Mouse (Mus musculus) kidney, adult 2 months (tissue): ENCODE data around the gene Tapt1. TPM values are rescaled to one million over a fixed set of nuclear protein-coding genes. Genes with fewer than 3 reads are reported as not detected.
A peak's percentile ranks its signal among the peaks of the same experiment; 100 is the strongest.

Experiments used
- DNase-seq: peaks from one replicate; pipeline ENCODE4 v3.0.0; 2021
- H3K27ac ChIP-seq: fragments of 200-500 bp; 2 replicates; pipeline ENCODE4 v1.5.1; 2012; ENCODE audit warnings: low read depth, low read length, control low read depth, inconsistent platforms; ENCODE audit not compliant: insufficient read depth
- H3K27me3 ChIP-seq: fragments of 200-500 bp; replicated peaks from 2 replicates; pipeline ENCODE4 v1.6.1; 2012; ENCODE audit warnings: mild to moderate bottlenecking, moderate library complexity, low read length, inconsistent platforms; ENCODE audit not compliant: control insufficient read depth, insufficient read depth
- H3K36me3 ChIP-seq: fragments of 200-500 bp; 2 replicates; pipeline ENCODE4 v1.6.1; 2012; ENCODE audit warnings: mild to moderate bottlenecking, moderate library complexity, low read length, inconsistent platforms; ENCODE audit not compliant: control insufficient read depth, insufficient read depth
- H3K4me1 ChIP-seq: fragments of 200-500 bp; 2 replicates; pipeline ENCODE4 v1.6.1; 2011; ENCODE audit warnings: low read length; ENCODE audit not compliant: control insufficient read depth, insufficient read depth
- H3K4me3 ChIP-seq: fragments of 200-500 bp; 2 replicates; pipeline ENCODE4 v1.5.1; 2011; ENCODE audit warnings: mild to moderate bottlenecking, low read depth, low read length, control low read depth; ENCODE audit not compliant: insufficient read depth
- CTCF ChIP-seq: fragments of 200-500 bp; conservative IDR thresholded peaks from 2 replicates; pipeline ENCODE4 v1.5.1; 2011; ENCODE audit warnings: low read depth, mild to moderate bottlenecking, control low read depth, low read length, moderate library complexity, mixed read lengths; ENCODE audit not compliant: insufficient read depth, insufficient read length
- POLR2A ChIP-seq: fragments of 200-500 bp; IDR thresholded peaks from one replicate; pipeline ENCODE4 v1.6.1; 2011; ENCODE audit warnings: low read depth, low read length, control low read depth
- WGBS: fragments of 180-500 bp; shearing (Covaris S2); methylation state at CpG from one replicate; pipeline ENCODE4 v1.1.7; 2018; 5-methylcytosine and 5-hydroxymethylcytosine counted together
- polyA plus RNA-seq: library from polyadenylated mRNA; depleted of rRNA; stranded (reverse); fragments of >200 nt; gene quantifications from 2 replicates; pipeline ENCODE4 v1.2.3, GENCODE M21; 2012

Gene Tapt1
- polyA plus RNA-seq, 1 experiment: 23.6 TPM

GRCm38 (mm10) chr5:44224251-44224650 is 2.2 kb downstream of the Tapt1 start:
- H3K36me3 ChIP-seq: no peaks in the 10 kb centered on the region; the same call in 1 of the 2 replicates

GRCm38 (mm10) chr5:44223341-44223881 is 3.0 kb downstream of the Tapt1 start:
- Histone ChIP-seq H3K4me1 (peaks cover 11% of the 10 kb centered on the region), H3K27me3 (no peaks in the 10 kb centered on the region), H3K27ac (no peak overlapping the region), H3K4me3 (no peak overlapping the region), H3K36me3 (no peaks in the 10 kb centered on the region; the same call in 1 of the 2 replicates)
- DNase-seq: no peak
- WGBS: 72% methylated on average over 16 of the region's 16 CpGs
- TF ChIP-seq POLR2A (no peak), CTCF (no peak)

More at GRCm38 (mm10) chr5:44224251-44224650, 2.2 kb downstream of the Tapt1 start:
- WGBS: 16% methylated on average over 6 of the region's 6 CpGs
- no peak overlapping the region for H3K4me3 ChIP-seq
- no peaks in the 10 kb centered on the region for H3K27me3 ChIP-seq
- peak; percentile 53 for DNase-seq
- H3K4me1 ChIP-seq: peaks cover 11% of the 10 kb centered on the region
- H3K27ac ChIP-seq: no peak overlapping the region
- TF ChIP-seq POLR2A (no peak), CTCF (0 out of 2 replicates have a peak, but pooled peaks have one; percentile 20)

- no peak overlapping the region for H3K4me3 ChIP-seq
- H3K4me1 ChIP-seq: peaks cover 11% of the 10 kb centered on the region
- H3K27ac ChIP-seq: no peak overlapping the region
- no peaks in the 10 kb centered on the region; the same call in 1 of the 2 replicates for H3K36me3 ChIP-seq
- WGBS: 81% methylated on average over 7 of the region's 7 CpGs
- DNase-seq: no peak
- TF ChIP-seq CTCF: no peak
- no peak for TF ChIP-seq POLR2A
- H3K27me3 ChIP-seq: no peaks in the 10 kb centered on the region
Measured at GRCm38 (mm10) chr5:44220430-44220829, 6.0 kb downstream of the Tapt1 start.

GRCm38 (mm10) chr5:44219871-44220270 is 6.6 kb downstream of the Tapt1 start:
- H3K27ac ChIP-seq: no peak overlapping the region
- H3K4me3 ChIP-seq: no peak overlapping the region
- no peak for DNase-seq
- peaks cover 9% of the 10 kb centered on the region for H3K4me1 ChIP-seq
- H3K27me3 ChIP-seq: no peaks in the 10 kb centered on the region
- TF ChIP-seq POLR2A: no peak
- TF ChIP-seq CTCF: no peak
- 64% methylated on average over 4 of the region's 4 CpGs for WGBS
- H3K36me3 ChIP-seq: no peaks in the 10 kb centered on the region; the same call in 1 of the 2 replicates

- Histone ChIP-seq H3K27ac (no peak overlapping the region), H3K4me1 (no peaks in the 10 kb centered on the region), H3K36me3 (no peaks in the 10 kb centered on the region; the same call in 1 of the 2 replicates), H3K4me3 (no peak overlapping the region), H3K27me3 (no peaks in the 10 kb centered on the region)
- no peak for TF ChIP-seq POLR2A
- no peak for TF ChIP-seq CTCF
- DNase-seq: no peak
- WGBS: 77% methylated on average over 4 of the region's 4 CpGs
Measured at GRCm38 (mm10) chr5:44218483-44218882, 7.9 kb downstream of the Tapt1 start.

GRCm38 (mm10) chr5:44217685-44218041 is 8.8 kb downstream of the Tapt1 start:
- TF ChIP-seq CTCF: no peak
- Histone ChIP-seq H3K4me1 (no peaks in the 10 kb centered on the region), H3K27ac (no peak overlapping the region), H3K4me3 (no peak overlapping the region), H3K27me3 (no peaks in the 10 kb centered on the region), H3K36me3 (no peaks in the 10 kb centered on the region)
- 69% methylated on average over 5 of the region's 5 CpGs for WGBS
- no peak for DNase-seq

GRCm38 (mm10) chr5:44217041-44217684 is 9.3 kb downstream of the Tapt1 start:
- Histone ChIP-seq H3K36me3 (no peaks in the 10 kb centered on the region), H3K4me3 (no peak overlapping the region), H3K27me3 (no peaks in the 10 kb centered on the region), H3K4me1 (no peaks in the 10 kb centered on the region), H3K27ac (no peak overlapping the region)
- DNase-seq: no peak
- 61% methylated on average over 8 of the region's 8 CpGs for WGBS
- no peak for TF ChIP-seq CTCF
- TF ChIP-seq POLR2A: no peak
